Mouse (Mus musculus) hindbrain, embryonic 16.5 days (tissue): ENCODE data around the gene Epha4. TPM values are rescaled to one million over a fixed set of nuclear protein-coding genes. Genes with fewer than 3 reads are reported as not detected.
A peak's percentile ranks its signal among the peaks of the same experiment; 100 is the strongest.

Experiments used
- ATAC-seq: fragments of 200-750 bp; cut with Nextera tagmentation; 2 replicates; pipeline ENCODE4 v1.8.0; 2017; ENCODE audit warnings: moderate TSS enrichment, moderate library complexity
- H3K27ac ChIP-seq: fragments of 300-500 bp; sonication (generic); 2 replicates; pipeline ENCODE4 v1.5.1; 2014; ENCODE audit warnings: low read depth, mild to moderate bottlenecking, control low read depth, low read length, moderate library complexity
- H3K27me3 ChIP-seq: fragments of 300-500 bp; sonication (generic); replicated peaks from 2 replicates; pipeline ENCODE4 v1.6.1; 2014; ENCODE audit warnings: low read length; ENCODE audit not compliant: control insufficient read depth, insufficient read depth
- H3K36me3 ChIP-seq: fragments of 300-500 bp; sonication (generic); 2 replicates; pipeline ENCODE4 v1.6.1; 2014; ENCODE audit warnings: mild to moderate bottlenecking, low read length, moderate library complexity, mixed read lengths; ENCODE audit not compliant: control insufficient read depth, insufficient read depth
- H3K4me1 ChIP-seq: fragments of 300-500 bp; sonication (generic); 2 replicates; pipeline ENCODE4 v1.6.1; 2014; ENCODE audit warnings: low read depth, low read length; ENCODE audit not compliant: control insufficient read depth, insufficient read depth
- H3K4me2 ChIP-seq: fragments of 300-500 bp; sonication (generic); 2 replicates; pipeline ENCODE4 v1.6.1; 2014; ENCODE audit warnings: mild to moderate bottlenecking, low read length, control low read depth, moderate library complexity
- H3K4me3 ChIP-seq: fragments of 300-500 bp; sonication (generic); 2 replicates; pipeline ENCODE4 v1.5.1; 2014; ENCODE audit warnings: mild to moderate bottlenecking, low read length, control low read depth, moderate library complexity
- H3K9ac ChIP-seq: fragments of 300-500 bp; sonication (generic); 2 replicates; pipeline ENCODE4 v1.6.1; 2014; ENCODE audit warnings: low read depth, mild to moderate bottlenecking, control low read depth, low read length, moderate library complexity
- H3K9me3 ChIP-seq: fragments of 300-500 bp; sonication (generic); 2 replicates; pipeline ENCODE4 v1.6.1; 2014; ENCODE audit warnings: mild to moderate bottlenecking, low read length, moderate library complexity; ENCODE audit not compliant: control insufficient read depth
- WGBS: fragments of 180-500 bp; shearing (Covaris S2); extraction: QIAGEN DNeasy Blood & Tissue Kit; methylation state at CpG from one replicate; pipeline ENCODE4 v1.1.7; 2014; 5-methylcytosine and 5-hydroxymethylcytosine counted together
- polyA plus RNA-seq: library from polyadenylated mRNA; unstranded; fragments of >200 nt; fragmentation: Nextera tagmentation; extraction: Ambion mirVana; gene quantifications from 2 replicates; pipeline ENCODE4 v1.2.1, GENCODE M21; 2015

The Epha4 gene
- polyA plus RNA-seq, 1 experiment from 2014 or later: 40.8 TPM

GRCm38 (mm10) chr1:77473446-77474376 lies 41.2 kb downstream of the Epha4 start:
- H3K9ac ChIP-seq: no peak overlapping the region; the same call in 1 of the 2 replicates
- no peaks in the 10 kb centered on the region for H3K36me3 ChIP-seq
- ATAC-seq: no peak
- WGBS: 39% methylated on average over 12 of the region's 12 CpGs
- H3K4me3 ChIP-seq: no peak overlapping the region
- no peaks in the 10 kb centered on the region for H3K27me3 ChIP-seq
- no peaks in the 10 kb centered on the region for H3K9me3 ChIP-seq
- no peak overlapping the region for H3K4me2 ChIP-seq
- H3K27ac ChIP-seq: no peak overlapping the region
- peaks cover 6% of the 10 kb centered on the region; the same call in 1 of the 2 replicates for H3K4me1 ChIP-seq

- Histone ChIP-seq H3K9ac (no peak overlapping the region), H3K4me1 (peaks cover 6% of the 10 kb centered on the region; the same call in 1 of the 2 replicates), H3K4me2 (no peak overlapping the region), H3K4me3 (no peak overlapping the region), H3K27ac (no peak overlapping the region), H3K9me3 (no peaks in the 10 kb centered on the region), H3K27me3 (no peaks in the 10 kb centered on the region), H3K36me3 (no peaks in the 10 kb centered on the region)
- no peak for ATAC-seq
- WGBS: 57% methylated on average over 2 of the region's 2 CpGs
These were observed 42.3 kb downstream of the Epha4 start for GRCm38 (mm10) chr1:77472566-77472965.

- H3K27me3 ChIP-seq: no peaks in the 10 kb centered on the region
- no peaks in the 10 kb centered on the region for H3K36me3 ChIP-seq
- 60% methylated on average over 5 of the region's 5 CpGs for WGBS
- ATAC-seq: no peak
- H3K4me2 ChIP-seq: no peak overlapping the region
- peaks cover 6% of the 10 kb centered on the region; the same call in 1 of the 2 replicates for H3K4me1 ChIP-seq
- H3K4me3 ChIP-seq: no peak overlapping the region
- no peak overlapping the region for H3K27ac ChIP-seq
- H3K9me3 ChIP-seq: no peaks in the 10 kb centered on the region
- H3K9ac ChIP-seq: no peak overlapping the region
These were observed 43.4 kb downstream of the Epha4 start for GRCm38 (mm10) chr1:77471447-77471846.

GRCm38 (mm10) chr1:77471037-77471436 lies 43.9 kb downstream of the Epha4 start:
- Histone ChIP-seq H3K4me3 (no peak overlapping the region), H3K36me3 (no peaks in the 10 kb centered on the region), H3K9me3 (no peaks in the 10 kb centered on the region), H3K4me1 (peaks cover 6% of the 10 kb centered on the region; the same call in 1 of the 2 replicates), H3K27ac (no peak overlapping the region), H3K27me3 (no peaks in the 10 kb centered on the region), H3K9ac (no peak overlapping the region), H3K4me2 (no peak overlapping the region)
- 44% methylated on average over 5 of the region's 5 CpGs for WGBS
- ATAC-seq: no peak

GRCm38 (mm10) chr1:77468717-77469314 lies 46.1 kb downstream of the Epha4 start:
- 80% methylated on average over 5 of the region's 5 CpGs for WGBS
- H3K9ac ChIP-seq: no peak overlapping the region
- no peak for ATAC-seq

GRCm38 (mm10) chr1:77465524-77465923 lies 49.4 kb downstream of the Epha4 start:
- 78% methylated on average over 4 of the region's 4 CpGs for WGBS
- Histone ChIP-seq H3K27ac (no peak overlapping the region), H3K27me3 (no peaks in the 10 kb centered on the region), H3K9me3 (no peaks in the 10 kb centered on the region), H3K4me2 (no peak overlapping the region), H3K36me3 (no peaks in the 10 kb centered on the region), H3K9ac (no peak overlapping the region), H3K4me1 (peaks cover 4% of the 10 kb centered on the region), H3K4me3 (no peak overlapping the region)
- no peak for ATAC-seq

More at GRCm38 (mm10) chr1:77468717-77469314, 46.1 kb downstream of the Epha4 start:
- no peaks in the 10 kb centered on the region for H3K36me3 ChIP-seq
- H3K27ac ChIP-seq: no peak overlapping the region
- no peak overlapping the region for H3K4me3 ChIP-seq
- no peaks in the 10 kb centered on the region for H3K9me3 ChIP-seq
- H3K27me3 ChIP-seq: no peaks in the 10 kb centered on the region
- no peaks in the 10 kb centered on the region; the same call in 1 of the 2 replicates for H3K4me1 ChIP-seq
- H3K4me2 ChIP-seq: no peak overlapping the region

GRCm38 (mm10) chr1:77464108-77464507 lies 50.8 kb downstream of the Epha4 start:
- H3K27me3 ChIP-seq: no peaks in the 10 kb centered on the region
- no peaks in the 10 kb centered on the region for H3K36me3 ChIP-seq
- WGBS: 74% methylated on average over 1 of the region's 1 CpGs
- H3K4me2 ChIP-seq: no peak overlapping the region
- no peaks in the 10 kb centered on the region for H3K9me3 ChIP-seq
- H3K9ac ChIP-seq: no peak overlapping the region
- peaks cover 4% of the 10 kb centered on the region for H3K4me1 ChIP-seq
- H3K4me3 ChIP-seq: no peak overlapping the region
- no peak overlapping the region for H3K27ac ChIP-seq
- ATAC-seq: no peak

GRCm38 (mm10) chr1:77461877-77462615 lies 52.8 kb downstream of the Epha4 start:
- ATAC-seq: peak; percentile 59
- Histone ChIP-seq H3K4me1 (peaks cover 4% of the 10 kb centered on the region), H3K27ac (no peak overlapping the region), H3K4me2 (no peak overlapping the region), H3K9me3 (no peaks in the 10 kb centered on the region), H3K27me3 (no peaks in the 10 kb centered on the region), H3K36me3 (no peaks in the 10 kb centered on the region), H3K9ac (no peak overlapping the region), H3K4me3 (no peak overlapping the region)
- WGBS: 26% methylated on average over 3 of the region's 3 CpGs
